Mouse (Mus musculus): ENCODE results near the gene Mast3.

The Mast3 gene

GRCm38 (mm10) chr8:70774740-70775139 is 30.1 kb downstream of the Mast3 start:
- DNase-seq, result no peak

- DNase-seq, result peak; percentile 47
Measured at GRCm38 (mm10) chr8:70773833-70774232, 31.0 kb downstream of the Mast3 start.

GRCm38 (mm10) chr8:70773410-70773809 is 31.4 kb downstream of the Mast3 start:
- DNase-seq, result no peak

- no peak for DNase-seq
Measured at GRCm38 (mm10) chr8:70772890-70773289, 32.0 kb downstream of the Mast3 start.

- DNase-seq, result no peak
Measured at GRCm38 (mm10) chr8:70772075-70772474, 32.8 kb downstream of the Mast3 start.

- DNase-seq, result no peak
Measured at GRCm38 (mm10) chr8:70771217-70771616, 33.6 kb downstream of the Mast3 start.

GRCm38 (mm10) chr8:70770748-70771147 is 34.1 kb downstream of the Mast3 start:
- no peak for DNase-seq

- peak; percentile 54 for DNase-seq
Measured at GRCm38 (mm10) chr8:70769858-70770257, 35.0 kb downstream of the Mast3 start.

GRCm38 (mm10) chr8:70769359-70769758 is 35.5 kb downstream of the Mast3 start:
- peak; percentile 98 for DNase-seq

- DNase-seq, result no peak
Measured at GRCm38 (mm10) chr8:70768956-70769355, 35.9 kb downstream of the Mast3 start.

GRCm38 (mm10) chr8:70768231-70768776 is 36.5 kb downstream of the Mast3 start:
- DNase-seq, result no peak

GRCm38 (mm10) chr8:70767503-70767902 is 37.4 kb downstream of the Mast3 start:
- no peak for DNase-seq

GRCm38 (mm10) chr8:70766571-70767440 is 38.0 kb downstream of the Mast3 start:
- DNase-seq, result peak; percentile 89

GRCm38 (mm10) chr8:70765838-70766570 is 38.9 kb downstream of the Mast3 start:
- peak; percentile 67 for DNase-seq

GRCm38 (mm10) chr8:70765329-70765728 is 39.5 kb downstream of the Mast3 start:
- DNase-seq, result peak; percentile 2

GRCm38 (mm10) chr8:70764676-70765075 is 40.2 kb downstream of the Mast3 start:
- no peak for DNase-seq

- DNase-seq, result peak; percentile 86
Measured at GRCm38 (mm10) chr8:70764026-70764425, 40.8 kb downstream of the Mast3 start.

GRCm38 (mm10) chr8:70763354-70763753 is 41.5 kb downstream of the Mast3 start:
- DNase-seq, result peak; percentile 86

- peak; percentile 83 for DNase-seq
Measured at GRCm38 (mm10) chr8:70762118-70762517, 42.7 kb downstream of the Mast3 start.

GRCm38 (mm10) chr8:70760775-70761406 is 44.0 kb downstream of the Mast3 start, which contains the start of gene Mpv17l2:
Mpv17l2 (minus strand) TSS chr8:70760946.
- peak; percentile 98 for DNase-seq

GRCm38 (mm10) chr8:70760350-70760749 is 44.5 kb downstream of the Mast3 start:
- DNase-seq, result peak; percentile 59

GRCm38 (mm10) chr8:70758616-70759561 is 46.0 kb downstream of the Mast3 start:
- DNase-seq, result peak; percentile 49

Data from liver (tissue).